Mouse (Mus musculus) urinary bladder, postnatal 36 days (tissue): ENCODE data around the gene Kdm5b.
A peak's percentile ranks its signal among the peaks of the same experiment; 100 is the strongest.

ENCODE experiments used
- DNase-seq, 2 experiments: peaks; one replicate each; pipeline ENCODE4 v3.0.0; 2022; ENCODE audit warnings: low spot score in 2 of 2, mixed read lengths in 1 of 2

Kdm5b gene

DNA sequence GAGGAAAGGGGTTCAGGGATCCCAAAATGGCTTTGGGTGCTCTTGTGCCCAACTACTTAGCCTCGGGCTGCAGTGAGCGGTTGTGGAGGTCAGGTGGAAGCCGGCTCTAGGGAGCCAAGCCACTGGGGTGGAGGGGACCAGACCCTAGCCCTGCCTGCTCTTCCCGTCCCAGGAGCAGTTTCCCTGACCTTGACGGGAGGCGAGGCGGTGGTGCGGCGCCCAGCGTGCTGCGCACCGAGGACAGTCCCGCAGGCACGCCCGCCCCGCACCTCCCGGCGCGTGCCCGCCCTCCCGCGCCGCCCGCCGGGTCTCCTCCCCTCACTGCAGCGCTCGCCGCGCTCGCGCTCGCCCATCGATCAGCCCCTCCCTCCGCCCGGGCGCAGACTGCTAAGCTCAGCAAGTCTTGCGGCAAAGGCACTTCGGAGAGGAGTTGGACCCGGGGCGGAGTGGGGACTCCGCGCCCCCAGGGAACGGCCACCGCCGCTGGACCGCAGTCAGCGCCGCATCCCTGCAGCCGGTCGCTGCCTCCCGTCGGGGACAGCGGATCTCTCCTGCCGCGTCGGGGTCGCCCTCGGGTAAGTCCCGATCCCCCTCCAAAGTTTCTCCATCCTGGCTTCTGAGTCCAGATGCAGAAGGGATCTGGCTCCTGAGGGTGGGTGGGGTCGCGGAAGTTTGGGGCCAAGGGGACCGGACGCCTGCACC, 86.4 kb downstream of the Kdm5b start, which contains the start of gene Syt2:
TSS of gene Syt2 (plus strand) at position 417 of the 702 bp plus-strand sequence.
- DNase-seq = peak in 1 of 2 experiments; percentile 30

DNA sequence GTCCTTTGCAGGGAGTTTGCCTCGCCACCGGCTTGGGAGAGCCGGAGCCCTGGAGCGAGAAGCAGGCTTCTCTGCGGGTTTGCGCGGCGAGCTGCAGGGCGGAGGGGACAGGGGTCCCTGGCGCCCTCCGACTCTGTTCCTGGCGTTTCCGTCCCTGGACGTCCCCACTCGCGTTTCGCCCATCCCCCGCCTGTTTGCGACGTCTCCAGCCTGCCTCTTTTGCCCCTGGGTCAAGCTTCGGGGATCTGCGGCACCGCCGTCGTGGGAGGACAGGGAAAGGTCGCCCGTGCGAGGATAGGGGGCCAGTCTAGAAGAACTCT, 87.0 kb downstream of the Kdm5b start:
- DNase-seq = no peak

DNA sequence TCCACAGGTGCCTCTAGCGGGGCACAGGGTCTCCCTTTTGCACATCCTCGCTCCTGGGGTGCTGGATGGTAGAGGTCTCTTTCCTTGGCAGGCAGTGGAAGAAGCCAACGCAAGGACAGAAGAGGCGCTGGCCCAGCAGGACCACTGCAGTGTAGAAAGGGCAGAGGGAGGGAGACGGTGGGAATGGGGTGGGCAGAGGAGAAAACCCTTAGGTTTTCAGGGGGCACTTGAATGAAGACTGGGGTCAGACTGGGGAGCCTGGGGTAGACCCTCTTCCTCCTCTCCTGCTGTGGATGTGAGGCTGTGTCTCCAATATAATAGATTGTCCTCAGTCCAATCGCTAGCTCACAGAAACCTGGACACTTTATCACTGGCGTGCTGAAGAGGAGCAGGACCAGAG, 87.6 kb downstream of the Kdm5b start:
- no peak for DNase-seq

DNA sequence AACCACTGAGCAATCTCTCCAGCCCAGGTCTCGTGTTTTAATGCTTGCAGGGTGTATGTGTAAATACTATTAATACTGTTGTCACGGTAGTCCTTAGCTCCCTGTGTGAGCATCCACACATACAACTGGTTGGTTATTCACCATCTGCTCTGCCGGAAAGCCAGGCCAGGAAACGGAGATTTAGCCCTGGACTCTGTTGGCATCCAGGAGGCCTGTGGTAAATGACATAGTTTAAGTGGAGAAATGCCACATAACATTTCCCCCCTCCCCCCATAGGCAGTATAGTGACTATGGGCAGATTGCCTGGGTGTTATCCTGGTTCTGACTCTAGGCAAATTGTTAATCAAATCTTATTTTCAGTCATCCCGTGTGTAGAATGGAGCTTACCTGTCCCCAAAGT, 90.8 kb downstream of the Kdm5b start:
- DNase-seq = no peak

DNA sequence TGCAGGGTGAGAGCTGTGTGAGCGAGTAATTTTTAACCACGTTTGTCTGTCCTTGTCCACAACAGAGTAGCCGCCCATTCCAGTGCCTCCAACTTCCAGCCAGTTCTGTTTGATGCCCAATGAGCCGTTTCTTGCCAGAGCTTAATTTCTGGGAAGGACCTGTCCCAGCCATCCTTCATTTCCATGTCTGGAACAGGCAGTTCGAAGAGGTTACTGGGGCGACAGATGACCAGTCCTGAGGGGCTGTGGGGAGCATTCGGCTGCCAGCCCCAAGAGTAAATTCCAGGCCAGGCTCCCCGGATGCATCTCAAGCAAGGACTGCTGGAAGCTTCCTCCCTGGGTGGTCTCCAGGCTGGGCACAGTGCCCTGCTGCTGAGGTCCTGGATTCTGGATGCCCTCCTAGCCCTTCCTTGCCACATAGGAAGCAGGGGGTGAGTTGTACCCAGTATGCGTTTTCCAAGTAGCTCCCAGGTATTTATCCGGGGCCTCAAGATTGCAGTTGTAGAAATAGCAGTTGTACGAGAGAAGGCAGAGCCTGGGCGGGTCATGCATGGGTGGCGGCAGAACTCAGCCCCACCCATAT, 91.4 kb downstream of the Kdm5b start:
- DNase-seq = no peak

DNA sequence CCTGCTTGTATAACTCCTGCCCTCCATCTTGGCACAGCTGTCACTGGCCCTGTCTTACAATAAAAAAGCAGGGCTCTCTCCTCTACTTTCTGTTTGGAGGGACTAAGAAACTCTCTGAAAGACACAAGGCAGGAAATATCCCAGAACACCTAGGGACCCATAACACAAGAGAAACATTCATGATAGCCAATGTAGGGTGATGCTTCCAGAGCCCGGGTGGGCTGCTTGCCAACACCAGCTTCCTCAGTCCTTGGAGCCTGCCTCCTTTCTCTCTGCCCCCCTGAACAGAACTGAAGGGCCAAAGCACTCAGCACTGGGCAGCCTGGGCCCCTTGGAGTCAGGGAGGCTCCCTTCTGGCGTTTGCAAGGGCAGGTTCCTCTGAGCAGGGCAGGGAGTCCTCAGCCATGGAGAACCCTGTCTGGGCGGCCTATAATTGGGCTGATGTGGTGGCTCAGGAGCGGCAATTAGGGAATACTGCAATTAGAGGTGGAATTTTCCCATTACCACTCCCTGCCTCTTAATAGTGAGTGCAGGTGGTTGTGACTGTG, 92.0 kb downstream of the Kdm5b start:
- DNase-seq = no peak

DNA sequence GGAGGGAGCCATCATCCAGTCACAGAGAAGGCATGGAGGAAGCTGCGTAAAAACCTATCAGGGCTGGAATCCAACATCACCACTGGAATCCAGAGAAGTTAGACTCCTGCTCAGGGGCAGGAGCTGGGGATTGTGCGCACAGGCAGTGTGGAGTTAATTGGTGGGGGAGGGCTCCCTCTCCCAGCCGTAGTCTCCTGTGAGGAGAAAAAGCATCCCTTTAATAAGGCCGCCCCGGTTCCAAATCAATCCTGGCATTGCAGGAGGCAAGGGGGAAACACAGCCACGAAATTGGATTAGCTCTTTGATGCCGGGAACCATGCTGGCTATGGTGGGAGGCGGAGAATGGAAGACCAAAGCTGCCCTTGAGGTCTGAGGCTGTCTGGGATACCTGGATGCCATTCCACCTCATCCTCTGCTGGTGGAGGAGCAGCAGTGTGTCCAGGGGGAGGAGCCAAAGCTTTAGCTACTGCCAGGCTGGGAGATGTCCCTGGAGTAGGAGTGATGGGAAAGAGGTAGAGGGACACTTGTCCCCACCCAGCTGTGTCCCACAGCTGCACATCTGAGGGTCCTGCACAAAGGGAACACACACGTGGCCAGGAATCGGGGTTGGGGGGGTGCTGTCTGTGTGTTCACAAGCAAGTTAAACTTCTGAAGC, 93.8 kb downstream of the Kdm5b start:
- DNase-seq = no peak

DNA sequence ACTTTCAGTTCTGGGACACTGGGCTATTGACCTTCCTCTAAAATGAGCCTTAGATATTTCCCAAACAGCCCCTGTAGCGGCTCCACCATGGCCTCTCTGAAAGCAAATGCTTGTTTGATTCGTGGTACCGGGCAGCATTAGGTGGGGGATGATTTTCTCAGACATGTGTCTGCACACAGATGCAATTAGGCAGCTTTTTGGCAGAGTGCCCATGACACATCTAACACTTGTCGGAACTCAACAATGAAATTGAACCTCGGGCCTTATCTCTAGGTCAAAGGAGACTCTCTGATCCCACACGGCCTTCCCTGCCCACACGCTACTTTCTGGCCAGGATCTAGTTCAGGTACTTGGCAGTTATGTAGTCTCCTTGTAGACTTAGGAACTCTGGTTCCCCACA, 98.9 kb downstream of the Kdm5b start:
- DNase-seq = no peak

DNA sequence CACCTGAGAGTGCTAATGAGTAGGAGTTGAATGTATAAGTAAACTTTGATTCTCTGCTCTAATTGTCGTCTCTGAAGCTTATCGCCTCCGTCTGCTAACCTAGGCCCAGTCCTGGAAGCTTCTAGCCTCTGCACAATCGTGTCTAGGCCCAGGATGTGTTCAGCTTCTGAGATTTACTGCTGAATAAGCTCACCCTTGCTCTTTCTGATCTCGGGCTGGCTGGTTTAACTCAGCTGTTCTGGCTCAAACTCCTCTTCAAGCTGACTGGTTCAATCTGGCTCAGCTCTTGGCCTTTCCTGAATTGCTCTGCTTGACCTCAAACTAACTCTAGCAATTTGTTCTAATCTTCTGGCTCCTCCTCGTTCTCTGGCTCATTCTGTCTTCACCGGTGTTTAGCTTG, 100.2 kb downstream of the Kdm5b start:
- no peak for DNase-seq

DNA sequence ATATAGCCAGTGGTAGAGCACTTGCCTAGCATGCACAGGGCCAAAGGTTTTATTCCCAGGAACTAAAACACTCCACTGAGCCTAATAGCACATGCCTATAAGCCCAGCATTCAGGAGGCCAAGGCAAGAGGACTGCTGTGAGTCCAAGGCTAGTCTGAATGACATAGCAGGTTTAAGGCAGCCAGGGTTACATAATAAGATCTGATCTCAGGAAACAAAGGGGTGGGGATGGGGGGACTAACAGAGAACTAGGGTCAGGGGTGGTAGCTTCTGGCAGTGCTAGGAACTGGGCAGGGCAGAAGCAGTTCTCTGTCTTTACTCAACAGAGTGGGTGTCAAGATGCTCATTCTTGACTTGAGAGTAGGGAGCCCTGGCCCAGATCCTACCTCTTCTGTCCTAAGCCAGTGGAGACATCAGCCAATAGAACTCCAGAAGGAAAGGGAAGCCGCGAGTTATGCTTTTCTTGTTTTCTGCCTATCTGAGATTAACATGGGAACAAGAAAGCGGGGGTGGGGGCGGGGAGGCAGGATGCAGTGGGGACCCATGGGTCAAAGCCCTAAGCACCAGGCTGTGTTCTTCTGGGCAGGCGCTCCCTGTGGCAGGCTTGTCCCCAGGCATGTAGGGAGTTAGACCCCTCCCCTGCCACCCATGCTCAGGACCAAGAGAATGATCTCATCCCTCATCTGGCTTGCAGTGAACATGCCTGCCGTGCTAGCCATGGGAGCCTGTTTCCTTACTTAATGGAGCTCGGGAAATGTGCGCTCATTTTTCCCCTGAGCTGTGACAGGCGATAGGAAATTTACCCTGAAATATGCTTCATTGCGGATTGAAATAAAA, 111.5 kb downstream of the Kdm5b start:
- DNase-seq = no peak

DNA sequence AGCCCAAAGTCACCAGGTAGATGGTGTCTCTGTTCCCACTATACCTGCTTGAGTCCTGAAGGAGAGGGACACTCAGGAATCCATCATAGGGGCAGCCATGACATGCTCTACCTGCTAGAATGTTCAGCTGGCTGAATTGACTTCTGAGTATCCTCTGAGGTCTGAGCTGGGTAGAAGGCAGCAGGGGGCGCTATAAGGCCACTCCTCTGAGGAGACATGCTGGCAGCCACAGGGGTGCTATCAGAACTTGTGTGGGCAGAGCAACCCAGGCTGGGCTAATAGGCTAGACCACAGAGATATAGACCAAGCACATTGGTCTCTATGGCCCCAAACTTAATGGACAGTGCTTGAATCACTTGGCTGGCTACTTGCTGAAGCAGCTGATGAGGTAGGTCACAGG, 114.3 kb downstream of the Kdm5b start:
- DNase-seq = no peak

DNA sequence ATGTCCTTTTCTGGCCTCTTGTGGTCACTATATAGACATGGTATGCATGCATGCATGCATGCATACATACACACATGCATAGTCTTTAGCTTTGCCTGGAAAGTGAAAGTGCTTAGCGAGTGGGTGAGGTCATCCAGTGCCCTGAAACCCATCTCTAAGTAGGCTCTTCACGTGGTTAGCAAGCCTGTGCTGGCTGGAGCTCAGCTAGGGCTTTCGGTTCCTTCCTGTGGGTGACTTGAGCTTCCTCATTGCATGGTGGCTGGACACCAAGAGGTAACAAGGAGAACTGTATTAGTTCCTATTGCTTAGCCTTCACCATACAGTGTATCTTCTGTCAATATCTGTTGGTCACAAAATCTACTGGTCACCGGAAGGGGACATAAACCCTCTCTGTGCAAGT, 119.5 kb downstream of the Kdm5b start:
- DNase-seq = no peak

DNA sequence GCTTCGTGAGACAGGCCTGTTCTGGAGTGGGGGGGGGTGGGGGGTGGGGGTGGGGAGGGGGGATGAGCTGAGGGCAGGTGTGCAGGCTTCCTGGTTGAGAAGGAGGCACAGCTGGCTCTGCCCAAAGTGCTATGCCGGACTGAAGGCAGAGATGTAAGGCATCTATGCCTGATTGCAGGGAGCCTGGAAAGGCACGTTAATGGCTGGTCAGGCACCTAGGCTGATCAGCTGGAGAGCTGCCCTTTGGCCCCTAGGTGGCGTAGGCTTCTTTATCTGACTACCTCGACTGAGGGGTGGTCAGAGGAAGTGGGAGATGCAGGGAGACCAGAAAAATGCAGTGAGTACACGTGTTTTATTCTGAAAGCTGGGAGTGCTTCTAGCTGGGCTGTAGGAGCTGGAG, 120.6 kb downstream of the Kdm5b start:
- DNase-seq = no peak

DNA sequence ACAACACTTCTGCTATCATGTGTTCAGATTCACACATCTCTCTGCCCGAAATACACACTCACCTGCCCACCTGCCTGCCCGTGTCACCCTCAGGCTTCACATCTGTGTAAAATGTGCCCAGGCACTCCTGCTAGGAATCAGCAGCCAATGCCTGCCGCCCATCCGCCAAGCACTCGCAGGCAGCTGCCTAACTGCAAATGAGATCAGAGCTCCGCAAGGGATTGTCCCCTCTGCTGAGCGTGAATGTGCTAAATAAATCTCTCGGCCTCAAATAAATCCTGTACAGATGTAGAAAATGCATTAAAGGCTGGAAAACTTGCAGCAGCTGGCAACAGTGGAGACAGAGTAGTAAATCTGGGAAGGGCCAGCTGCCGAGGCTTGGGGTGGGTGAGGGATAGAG, 122.5 kb downstream of the Kdm5b start:
- no peak for DNase-seq
